Mouse (Mus musculus): ENCODE measurements around the gene Ppox.

DNA sequence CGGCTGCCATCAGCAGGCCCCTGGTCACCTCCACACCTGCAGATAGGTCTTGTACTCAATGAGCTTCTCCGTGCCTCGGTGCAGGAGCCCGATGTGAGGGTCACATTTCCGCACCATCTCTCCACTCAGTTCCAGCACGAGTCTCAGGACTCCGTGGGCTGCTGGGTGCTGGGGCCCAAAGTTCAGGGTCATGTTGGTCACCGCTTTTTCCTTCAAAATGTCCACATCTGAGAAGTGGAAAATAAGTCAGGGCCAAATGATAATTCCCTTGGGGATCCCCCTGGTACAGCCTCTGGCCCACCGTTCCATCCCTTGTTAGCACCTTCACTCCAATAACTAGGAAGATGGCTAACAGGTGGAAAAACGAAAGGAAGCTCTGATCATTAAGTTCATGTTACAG lies 40.1 kb downstream of the Ppox start:
- no peak for TF ChIP-seq CTCF (conservative IDR thresholded peaks at IDR 0.05; ENCODE audit: insufficient read depth, insufficient read length, low read depth, low read length)
- TF ChIP-seq POLR2A (IDR thresholded peaks at IDR 0.05; ENCODE audit: low read depth, low read length): no peak

Data from kidney, adult 2 months (tissue).